Mouse (Mus musculus) lung, adult 2 months (tissue): Measurements from ENCODE around the gene Pank1. TPM values are rescaled to one million over a fixed set of nuclear protein-coding genes. Genes with fewer than 3 reads are reported as not detected.

Source experiments
- DNase-seq: peaks from one replicate; pipeline ENCODE4 v3.0.0; 2022
- H3K4me1 ChIP-seq: fragments of 200-500 bp; 2 replicates; pipeline ENCODE4 v1.6.1; 2011; ENCODE audit warnings: low read length; ENCODE audit not compliant: control insufficient read depth, insufficient read depth
- H3K4me3 ChIP-seq: fragments of 200-500 bp; replicated peaks from 2 replicates; pipeline ENCODE3; 2011; ENCODE audit warnings: low read depth, mild to moderate bottlenecking, control low read depth, low read length; ENCODE audit errors: extremely low read depth
- CTCF ChIP-seq: fragments of 200-500 bp; IDR thresholded peaks from 2 replicates; pipeline ENCODE4 v1.5.1; 2011; ENCODE audit warnings: mild to moderate bottlenecking, low read length, control low read depth; ENCODE audit not compliant: insufficient read depth
- POLR2A ChIP-seq: fragments of 200-500 bp; IDR thresholded peaks from 2 replicates; pipeline ENCODE4 v1.6.1; 2011; ENCODE audit warnings: low read depth, mild to moderate bottlenecking, control low read depth, low read length, borderline replicate concordance; ENCODE audit errors: extremely low read depth
- WGBS: fragments of 180-500 bp; shearing (Covaris S2); methylation state at CpG from one replicate; pipeline ENCODE4 v1.1.7; 2018; 5-methylcytosine and 5-hydroxymethylcytosine counted together
- polyA plus RNA-seq: library from polyadenylated mRNA; depleted of rRNA; stranded (reverse); fragments of >200 nt; gene quantifications from 2 replicates; pipeline ENCODE4 v1.2.3, GENCODE M21; 2012; rRNA removed

The Pank1 gene
- polyA plus RNA-seq, 1 experiment: 2.6 TPM

- no peak for TF ChIP-seq CTCF
- TF ChIP-seq POLR2A: no peak
- no peaks in the 10 kb centered on the region for H3K4me1 ChIP-seq
- no peak overlapping the region for H3K4me3 ChIP-seq
- DNase-seq: no peak
Observed at GRCm38 (mm10) chr19:34778098-34778497, 101.2 kb downstream of the Pank1 start.

- TF ChIP-seq CTCF (peak; percentile 19; the same call in 1 of the 2 replicates), POLR2A (no peak)
Observed at GRCm38 (mm10) chr19:34772775-34773174, 106.5 kb downstream of the Pank1 start.

GRCm38 (mm10) chr19:34770764-34771163, 108.5 kb downstream of the Pank1 start:
- 75% methylated on average over 6 of the region's 6 CpGs for WGBS
- DNase-seq: no peak
- TF ChIP-seq CTCF (no peak), POLR2A (no peak)
- Histone ChIP-seq H3K4me1 (no peaks in the 10 kb centered on the region), H3K4me3 (no peak overlapping the region)

More at GRCm38 (mm10) chr19:34772775-34773174, 106.5 kb downstream of the Pank1 start:
- Histone ChIP-seq H3K4me1 (no peaks in the 10 kb centered on the region), H3K4me3 (no peak overlapping the region)
- 24% methylated on average over 6 of the region's 6 CpGs for WGBS
- peak; percentile 37 for DNase-seq

- no peak for DNase-seq
Observed at GRCm38 (mm10) chr19:34758754-34759153, 120.5 kb downstream of the Pank1 start.

More at GRCm38 (mm10) chr19:34758754-34759153, 120.5 kb downstream of the Pank1 start:
- TF ChIP-seq CTCF: no peak
- TF ChIP-seq POLR2A: no peak
- WGBS: 54% methylated on average over 1 of the region's 1 CpGs
- Histone ChIP-seq H3K4me1 (no peaks in the 10 kb centered on the region), H3K4me3 (no peak overlapping the region)

Other genes with a start within 250 kb of the Pank1 start
- 0.25 and 0.30 TPM in 2 replicates for gene Ifit1bl2, start 238.7 kb downstream of the Pank1 start, polyA plus RNA-seq
- gene Ifit1, start 238.6 kb downstream of the Pank1 start, polyA plus RNA-seq: 3.5 and 5.0 TPM in 2 replicates
- gene Slc16a12, start 132.2 kb downstream of the Pank1 start, polyA plus RNA-seq: 2.9 and 3.8 TPM in 2 replicates
- gene Kif20b, start 42.9 kb upstream of the Pank1 start, polyA plus RNA-seq: 0.06 and 0.34 TPM in 2 replicates